Mouse (Mus musculus) hindbrain, embryonic 16.5 days (tissue): ENCODE results near the gene Uqcc2. TPM values are rescaled to one million over a fixed set of nuclear protein-coding genes. Genes with fewer than 3 reads are reported as not detected.

ENCODE experiments used
- ATAC-seq: fragments of 200-750 bp; cut with Nextera tagmentation; 2 replicates; pipeline ENCODE4 v1.8.0; 2017; ENCODE audit warnings: moderate TSS enrichment, moderate library complexity
- H3K27ac ChIP-seq: fragments of 300-500 bp; sonication (generic); 2 replicates; pipeline ENCODE4 v1.5.1; 2014; ENCODE audit warnings: low read depth, mild to moderate bottlenecking, control low read depth, low read length, moderate library complexity
- H3K27me3 ChIP-seq: fragments of 300-500 bp; sonication (generic); replicated peaks from 2 replicates; pipeline ENCODE4 v1.6.1; 2014; ENCODE audit warnings: low read length; ENCODE audit not compliant: control insufficient read depth, insufficient read depth
- H3K36me3 ChIP-seq: fragments of 300-500 bp; sonication (generic); 2 replicates; pipeline ENCODE4 v1.6.1; 2014; ENCODE audit warnings: mild to moderate bottlenecking, low read length, moderate library complexity, mixed read lengths; ENCODE audit not compliant: control insufficient read depth, insufficient read depth
- H3K4me1 ChIP-seq: fragments of 300-500 bp; sonication (generic); 2 replicates; pipeline ENCODE4 v1.6.1; 2014; ENCODE audit warnings: low read depth, low read length; ENCODE audit not compliant: control insufficient read depth, insufficient read depth
- H3K4me2 ChIP-seq: fragments of 300-500 bp; sonication (generic); 2 replicates; pipeline ENCODE4 v1.6.1; 2014; ENCODE audit warnings: mild to moderate bottlenecking, low read length, control low read depth, moderate library complexity
- H3K4me3 ChIP-seq: fragments of 300-500 bp; sonication (generic); 2 replicates; pipeline ENCODE4 v1.5.1; 2014; ENCODE audit warnings: mild to moderate bottlenecking, low read length, control low read depth, moderate library complexity
- H3K9ac ChIP-seq: fragments of 300-500 bp; sonication (generic); 2 replicates; pipeline ENCODE4 v1.6.1; 2014; ENCODE audit warnings: low read depth, mild to moderate bottlenecking, control low read depth, low read length, moderate library complexity
- H3K9me3 ChIP-seq: fragments of 300-500 bp; sonication (generic); 2 replicates; pipeline ENCODE4 v1.6.1; 2014; ENCODE audit warnings: mild to moderate bottlenecking, low read length, moderate library complexity; ENCODE audit not compliant: control insufficient read depth
- WGBS: fragments of 180-500 bp; shearing (Covaris S2); extraction: QIAGEN DNeasy Blood & Tissue Kit; methylation state at CpG from one replicate; pipeline ENCODE4 v1.1.7; 2014; 5-methylcytosine and 5-hydroxymethylcytosine counted together
- polyA plus RNA-seq: library from polyadenylated mRNA; unstranded; fragments of >200 nt; fragmentation: Nextera tagmentation; extraction: Ambion mirVana; gene quantifications from 2 replicates; pipeline ENCODE4 v1.2.1, GENCODE M21; 2015

The Uqcc2 gene
- polyA plus RNA-seq = 343 and 396 TPM in 2 replicates

DNA sequence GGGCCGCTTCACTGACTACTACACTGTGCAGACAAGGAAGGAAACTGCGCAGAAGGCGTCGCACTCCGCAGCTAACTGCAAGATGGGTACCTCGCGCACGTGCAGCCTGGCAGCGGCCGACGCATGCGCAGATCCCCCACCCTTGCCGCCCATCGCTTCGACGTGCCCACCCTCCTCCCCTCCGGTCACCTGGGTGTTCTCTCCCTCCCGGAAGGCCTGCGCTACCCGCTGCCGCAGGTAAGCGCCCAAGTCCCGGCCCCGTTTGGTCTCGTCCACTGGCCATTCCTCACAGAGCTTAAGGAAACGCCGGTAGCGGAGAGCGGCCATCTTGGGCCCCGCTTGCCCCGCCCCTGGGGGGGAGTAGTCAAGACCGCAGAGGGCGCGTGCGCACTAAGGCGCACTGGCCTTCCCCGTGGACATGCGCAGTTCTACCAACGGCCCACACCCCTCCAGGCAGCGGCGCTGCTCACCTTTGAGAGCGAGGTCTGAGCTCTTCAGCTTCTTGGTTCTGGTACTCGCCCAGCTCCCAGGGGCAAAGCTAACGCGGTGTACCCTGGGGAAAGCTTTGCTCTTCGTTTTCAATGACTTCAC is at the start of gene Uqcc2:
TSS of gene Uqcc2 (minus strand) at position 366 of the 591 bp plus-strand sequence.
- H3K4me1 ChIP-seq = peaks cover 32% of the 10 kb centered on the region
- under 1% methylated on average over 42 of the region's 46 CpGs for whole genome bisulfite sequencing

DNA sequence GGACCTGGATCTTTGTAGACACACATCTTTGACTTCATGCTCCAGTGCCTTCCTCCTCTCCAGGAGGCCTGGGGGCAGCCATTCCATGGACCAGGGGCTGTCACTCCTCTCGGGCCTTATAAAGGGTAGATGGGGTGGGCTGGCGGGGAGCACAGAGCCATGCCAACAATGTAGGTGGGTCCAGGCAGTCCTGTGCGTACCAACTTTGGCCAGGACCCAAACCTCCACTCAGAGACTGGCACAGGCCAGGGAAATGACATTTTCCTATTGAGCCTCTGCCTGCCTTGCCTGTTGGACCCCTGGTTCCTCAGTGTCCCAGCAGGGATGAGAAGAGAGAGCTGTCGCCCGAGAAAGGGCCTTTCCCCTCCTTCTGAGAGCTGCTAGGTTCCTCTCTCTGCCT is 48.7 kb upstream of the Uqcc2 start:
- Histone ChIP-seq H3K27me3 (no peaks in the 10 kb centered on the region), H3K9me3 (no peaks in the 10 kb centered on the region), H3K9ac (no peak overlapping the region), H3K4me1 (no peaks in the 10 kb centered on the region), H3K4me3 (no peak overlapping the region), H3K36me3 (no peaks in the 10 kb centered on the region), H3K27ac (no peak overlapping the region), H3K4me2 (no peak overlapping the region)
- ATAC-seq = no peak
- WGBS = 48% methylated on average over 5 of the region's 5 CpGs

More for the DNA sequence above, at the start of gene Uqcc2:
- Histone ChIP-seq H3K9ac (peak within 1 kb of the TSS; percentile 86), H3K27me3 (no peaks in the 10 kb centered on the region), H3K36me3 (no peaks in the 10 kb centered on the region), H3K27ac (peak within 1 kb of the TSS; percentile 92), H3K4me2 (peak within 1 kb of the TSS; percentile 54), H3K9me3 (no peaks in the 10 kb centered on the region), H3K4me3 (peak within 1 kb of the TSS; percentile 76)
- peak; percentile 92 for ATAC-seq

DNA sequence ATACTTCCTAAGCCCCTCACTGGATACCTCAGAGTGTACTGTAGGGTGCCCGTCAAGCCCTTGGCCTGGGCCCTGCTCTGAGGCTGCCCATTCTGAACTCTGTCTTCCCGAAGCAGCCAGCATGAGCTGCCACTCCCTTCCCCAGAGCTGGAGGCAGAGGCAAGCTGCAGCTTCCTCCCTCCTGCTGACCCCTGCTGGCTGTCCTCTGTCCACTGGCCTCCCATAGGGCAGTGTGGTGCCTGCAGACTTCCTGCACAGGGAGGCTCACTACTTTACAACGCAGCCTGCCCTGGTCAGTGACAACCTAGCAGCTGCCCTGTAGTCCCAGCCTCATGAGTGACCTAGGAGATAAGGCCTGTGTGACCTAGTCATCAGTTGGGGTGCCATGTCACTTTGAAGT is 48.0 kb upstream of the Uqcc2 start:
- no peak for ATAC-seq
- Histone ChIP-seq H3K27me3 (no peaks in the 10 kb centered on the region), H3K9me3 (no peaks in the 10 kb centered on the region), H3K36me3 (no peaks in the 10 kb centered on the region), H3K4me3 (no peak overlapping the region), H3K9ac (no peak overlapping the region; the same call in 1 of the 2 replicates), H3K4me1 (no peaks in the 10 kb centered on the region), H3K4me2 (no peak overlapping the region), H3K27ac (no peak overlapping the region)
- 28% methylated on average over 3 of the region's 3 CpGs for WGBS

DNA sequence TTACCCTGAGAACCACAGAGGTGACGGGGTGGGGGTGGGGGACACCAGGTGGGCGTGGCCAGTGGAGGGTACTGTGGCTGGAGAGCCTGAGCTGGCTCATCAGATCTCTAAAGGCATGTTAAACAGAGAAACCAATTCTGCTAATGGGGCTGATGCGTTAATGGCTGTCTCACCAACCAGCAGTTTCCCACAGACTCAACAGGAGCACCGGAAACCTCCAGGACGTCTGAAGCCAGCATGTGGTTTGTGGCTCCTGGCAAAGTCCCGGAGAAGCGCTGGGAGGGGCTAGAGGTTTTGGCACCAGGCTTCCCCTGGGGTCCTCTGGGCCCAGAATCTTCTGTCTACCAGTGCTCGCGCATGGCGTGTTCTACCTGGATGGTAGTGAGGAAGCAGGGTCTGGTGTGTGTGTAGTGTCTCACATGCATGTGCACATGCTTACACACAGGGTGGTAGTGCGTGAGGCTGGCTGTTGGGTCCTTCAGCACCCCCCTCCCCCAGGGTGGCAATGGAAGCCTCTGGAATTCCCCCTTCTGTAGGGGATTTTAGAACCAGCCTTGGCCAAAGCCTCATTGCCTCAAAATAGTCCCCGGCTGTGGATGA is 46.1 kb upstream of the Uqcc2 start:
- Histone ChIP-seq H3K9ac (no peak overlapping the region), H3K4me3 (no peak overlapping the region), H3K27ac (no peak overlapping the region), H3K4me2 (no peak overlapping the region), H3K36me3 (no peaks in the 10 kb centered on the region), H3K9me3 (no peaks in the 10 kb centered on the region), H3K27me3 (no peaks in the 10 kb centered on the region), H3K4me1 (peaks cover 12% of the 10 kb centered on the region)
- WGBS = 65% methylated on average over 12 of the region's 12 CpGs
- no peak for ATAC-seq

DNA sequence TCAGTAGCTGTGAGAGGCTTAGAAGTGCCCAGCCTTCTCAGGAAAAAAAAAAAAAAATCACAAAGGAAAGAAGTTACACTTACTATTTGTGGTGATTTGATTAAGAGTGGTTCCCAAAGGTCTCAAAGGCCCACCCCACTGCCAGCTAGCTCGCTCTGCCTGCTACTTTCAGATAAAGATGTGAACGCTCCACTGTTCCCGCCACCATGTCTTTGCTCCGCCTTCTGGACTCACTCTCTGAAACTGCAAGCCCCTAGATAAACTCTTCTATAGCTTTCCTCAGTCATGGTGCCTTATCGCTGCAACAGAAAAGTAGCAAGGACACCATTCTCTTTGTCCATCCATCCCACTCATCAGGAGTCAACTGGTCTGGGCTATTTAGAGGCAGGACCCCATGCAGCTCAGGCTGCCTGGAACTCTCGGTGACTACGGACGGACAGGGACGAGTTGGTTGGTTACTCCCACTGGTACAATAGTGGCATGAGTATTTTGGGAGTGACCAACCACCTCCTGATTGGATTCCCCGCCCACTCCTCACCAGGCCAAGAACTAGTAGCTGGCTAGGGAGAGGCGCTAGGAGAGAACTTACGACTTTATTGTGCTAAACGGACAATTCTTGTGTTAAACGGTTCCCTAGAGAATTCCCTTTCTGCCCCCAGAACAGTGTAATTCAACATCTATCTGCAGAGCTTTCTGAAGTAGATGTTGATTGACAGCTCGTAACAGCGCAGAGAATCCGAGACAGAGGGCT is 44.9 kb upstream of the Uqcc2 start:
- Histone ChIP-seq H3K27ac (no peak overlapping the region), H3K4me1 (peaks cover 12% of the 10 kb centered on the region), H3K9me3 (no peaks in the 10 kb centered on the region), H3K9ac (no peak overlapping the region), H3K36me3 (no peaks in the 10 kb centered on the region), H3K27me3 (no peaks in the 10 kb centered on the region), H3K4me3 (no peak overlapping the region), H3K4me2 (no peak overlapping the region)
- no peak for ATAC-seq
- WGBS = 85% methylated on average over 17 of the region's 17 CpGs

DNA sequence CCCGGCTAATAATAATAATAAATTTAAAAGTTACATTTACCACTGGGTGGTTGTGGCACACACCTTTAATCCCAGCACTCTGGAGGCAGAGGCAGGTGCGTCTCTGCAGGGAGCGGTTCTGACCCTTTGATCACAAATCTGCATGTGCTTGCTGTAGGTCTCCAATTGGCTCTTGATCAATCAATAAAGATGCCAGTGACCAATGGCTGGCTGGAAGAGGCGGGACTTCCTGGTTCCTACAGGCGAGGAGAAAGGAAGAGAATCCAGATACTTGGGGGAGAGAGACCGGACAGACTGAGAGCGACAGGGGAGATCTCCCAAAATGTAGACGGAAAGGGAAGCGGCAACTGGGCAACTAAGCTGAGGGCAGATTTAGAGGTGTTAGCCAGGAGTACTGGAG is 44.3 kb upstream of the Uqcc2 start:
- Histone ChIP-seq H3K9ac (no peak overlapping the region), H3K27ac (no peak overlapping the region), H3K36me3 (no peaks in the 10 kb centered on the region), H3K4me2 (no peak overlapping the region), H3K4me3 (no peak overlapping the region), H3K4me1 (peaks cover 12% of the 10 kb centered on the region), H3K9me3 (no peaks in the 10 kb centered on the region), H3K27me3 (no peaks in the 10 kb centered on the region)
- 90% methylated on average over 9 of the region's 9 CpGs for WGBS
- ATAC-seq = no peak

DNA sequence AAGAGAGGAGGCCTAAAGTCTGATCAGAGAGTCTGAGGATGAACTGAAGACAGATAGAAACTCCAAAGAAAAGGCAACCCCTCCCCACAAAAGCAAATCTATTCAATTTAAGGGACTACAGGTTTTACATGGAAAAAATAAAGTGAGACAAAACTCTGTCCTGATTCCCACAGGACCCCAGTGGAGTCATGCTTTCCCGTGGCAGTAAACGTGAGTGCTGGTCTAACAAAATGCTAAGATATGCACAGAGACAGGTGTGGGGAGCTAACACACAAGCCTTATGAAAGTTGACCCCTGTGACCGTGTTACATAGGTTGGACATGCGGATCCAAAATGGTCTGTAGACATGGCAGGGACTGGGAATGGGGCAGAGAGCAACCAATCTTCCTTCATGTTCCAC is 43.0 kb upstream of the Uqcc2 start:
- peaks cover 12% of the 10 kb centered on the region for H3K4me1 ChIP-seq

DNA sequence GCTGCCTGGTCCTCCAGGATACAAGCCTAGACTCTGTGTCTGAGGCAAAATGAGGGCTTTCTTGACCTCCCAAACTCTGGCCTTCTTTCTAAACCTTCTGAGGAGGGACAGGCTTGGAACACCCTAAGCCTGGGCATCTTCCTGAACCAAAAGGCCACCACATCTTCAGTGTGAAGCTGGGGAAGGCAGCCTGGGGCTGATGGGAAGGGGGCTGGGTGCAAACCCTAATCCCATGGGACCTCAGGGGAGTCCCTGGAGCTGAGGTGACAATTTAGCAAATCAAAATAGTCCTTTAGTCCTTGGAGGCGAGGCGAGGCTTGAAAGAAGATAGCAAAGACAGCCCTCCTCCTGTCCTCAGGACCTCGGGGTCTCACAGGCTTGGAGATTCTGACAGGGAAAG is 42.6 kb upstream of the Uqcc2 start:
- H3K9me3 ChIP-seq = no peaks in the 10 kb centered on the region
- no peak overlapping the region for H3K4me3 ChIP-seq
- 82% methylated on average over 3 of the region's 3 CpGs for WGBS
- H3K27ac ChIP-seq = no peak overlapping the region
- H3K27me3 ChIP-seq = no peaks in the 10 kb centered on the region
- no peak overlapping the region for H3K4me2 ChIP-seq
- no peak for ATAC-seq
- H3K4me1 ChIP-seq = peaks cover 12% of the 10 kb centered on the region
- H3K9ac ChIP-seq = no peak overlapping the region
- H3K36me3 ChIP-seq = no peaks in the 10 kb centered on the region

More for the DNA sequence above, 43.0 kb upstream of the Uqcc2 start:
- no peak overlapping the region for H3K4me2 ChIP-seq
- no peaks in the 10 kb centered on the region for H3K9me3 ChIP-seq
- no peak for ATAC-seq
- WGBS = 84% methylated on average over 4 of the region's 4 CpGs
- no peak overlapping the region for H3K27ac ChIP-seq
- no peak overlapping the region for H3K9ac ChIP-seq
- H3K4me3 ChIP-seq = no peak overlapping the region
- no peaks in the 10 kb centered on the region for H3K36me3 ChIP-seq
- no peaks in the 10 kb centered on the region for H3K27me3 ChIP-seq

DNA sequence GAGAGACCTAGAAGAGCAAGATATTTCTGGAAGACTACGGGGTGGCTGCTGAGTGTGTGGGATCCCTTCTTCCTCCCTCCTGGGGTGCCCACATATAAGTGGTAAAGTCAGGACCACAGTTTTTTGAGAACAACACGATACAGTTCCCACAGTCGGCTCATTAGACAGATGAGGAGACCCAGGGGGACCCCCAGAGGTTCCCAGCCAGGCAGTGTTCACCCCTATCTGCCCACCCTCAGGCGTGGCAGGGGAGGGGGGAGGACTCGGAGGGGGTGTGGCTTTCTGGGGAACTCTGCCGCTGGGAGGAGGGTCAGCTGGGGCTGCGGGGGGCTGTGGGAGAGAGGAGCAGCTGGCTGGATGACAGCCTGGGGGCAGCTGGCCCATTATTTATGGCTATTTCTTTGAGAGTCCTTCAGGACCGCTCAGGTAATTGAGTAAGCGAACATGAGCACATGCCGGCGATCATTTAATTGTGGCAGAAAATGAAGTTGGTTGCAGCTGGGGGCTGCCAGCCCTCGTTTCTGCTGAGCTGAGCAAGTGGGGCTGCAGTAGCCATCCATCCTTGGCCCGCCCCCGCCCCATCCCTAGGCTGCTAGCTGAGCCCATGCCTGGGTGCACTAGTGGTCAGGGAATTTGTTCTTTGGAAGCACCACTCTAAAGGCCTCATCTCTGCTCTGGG is 41.6 kb upstream of the Uqcc2 start:
- no peak overlapping the region for H3K4me2 ChIP-seq
- no peak overlapping the region for H3K27ac ChIP-seq
- H3K27me3 ChIP-seq = no peaks in the 10 kb centered on the region
- no peaks in the 10 kb centered on the region for H3K36me3 ChIP-seq
- H3K9ac ChIP-seq = peak overlapping the region; percentile 4; the same call in 1 of the 2 replicates
- H3K4me1 ChIP-seq = peaks cover 12% of the 10 kb centered on the region
- 22% methylated on average over 14 of the region's 14 CpGs for WGBS
- H3K4me3 ChIP-seq = no peak overlapping the region
- H3K9me3 ChIP-seq = no peaks in the 10 kb centered on the region
- ATAC-seq = peak; percentile 56
